Mouse (Mus musculus): ENCODE results near the gene Klhdc8b. TPM values are rescaled to one million over a fixed set of nuclear protein-coding genes. Genes with fewer than 3 reads are reported as not detected.
A peak's percentile ranks its signal among the peaks of the same experiment; 100 is the strongest.

The Klhdc8b gene
- polyA plus RNA-seq, 1 experiment, result 21.0 TPM

GRCm38 (mm10) chr9:108431431-108432067 lies 29.8 kb downstream of the Klhdc8b start:
- Histone ChIP-seq H3K4me1 (replicated peaks; ENCODE audit: control insufficient read depth, insufficient read depth, low read length) (peaks cover 3% of the 10 kb centered on the region; the same call in 1 of the 2 replicates), H3K36me3 (ENCODE audit: control insufficient read depth, insufficient read depth, low read length) (no peaks in the 10 kb centered on the region), H3K4me3 (ENCODE audit: control insufficient read depth, insufficient read depth, low read length) (no peak overlapping the region), H3K27ac (ENCODE audit: control insufficient read depth, insufficient read depth, low read length) (no peak overlapping the region), H3K27me3 (ENCODE audit: control insufficient read depth, insufficient read depth, low read length) (no peaks in the 10 kb centered on the region)
- TF ChIP-seq POLR2A (IDR thresholded peaks at IDR 0.05; ENCODE audit: control insufficient read depth, extremely low read depth, insufficient read depth, low read length, poor library complexity) (no peak), CTCF (IDR thresholded peaks at IDR 0.05; ENCODE audit: borderline replicate concordance, control insufficient read depth, extremely low read depth, insufficient read depth, low read length, poor library complexity) (no peak)
- WGBS, result 67% methylated on average over 32 of the region's 32 CpGs
- DNase-seq, result no peak

- Histone ChIP-seq H3K4me1 (replicated peaks; ENCODE audit: control insufficient read depth, insufficient read depth, low read length) (peaks cover 3% of the 10 kb centered on the region; the same call in 1 of the 2 replicates), H3K27ac (ENCODE audit: control insufficient read depth, insufficient read depth, low read length) (no peak within 1 kb of the TSS), H3K36me3 (ENCODE audit: control insufficient read depth, insufficient read depth, low read length) (no peaks in the 10 kb centered on the region), H3K27me3 (ENCODE audit: control insufficient read depth, insufficient read depth, low read length) (no peaks in the 10 kb centered on the region), H3K4me3 (ENCODE audit: control insufficient read depth, insufficient read depth, low read length) (no peak within 1 kb of the TSS)
- DNase-seq, result no peak
- no peak for TF ChIP-seq CTCF (IDR thresholded peaks at IDR 0.05; ENCODE audit: borderline replicate concordance, control insufficient read depth, extremely low read depth, insufficient read depth, low read length, poor library complexity)
- no peak for TF ChIP-seq POLR2A (IDR thresholded peaks at IDR 0.05; ENCODE audit: control insufficient read depth, extremely low read depth, insufficient read depth, low read length, poor library complexity)
Observed at GRCm38 (mm10) chr9:108428384-108428783, 33.0 kb downstream of the Klhdc8b start, which contains the start of gene Ccdc36. Ccdc36 (minus strand) TSS chr9:108428484.

- Histone ChIP-seq H3K4me1 (replicated peaks; ENCODE audit: control insufficient read depth, insufficient read depth, low read length) (no peaks in the 10 kb centered on the region), H3K36me3 (ENCODE audit: control insufficient read depth, insufficient read depth, low read length) (no peaks in the 10 kb centered on the region), H3K27me3 (ENCODE audit: control insufficient read depth, insufficient read depth, low read length) (no peaks in the 10 kb centered on the region), H3K4me3 (ENCODE audit: control insufficient read depth, insufficient read depth, low read length) (no peak overlapping the region), H3K27ac (ENCODE audit: control insufficient read depth, insufficient read depth, low read length) (no peak overlapping the region)
- no peak for TF ChIP-seq POLR2A (IDR thresholded peaks at IDR 0.05; ENCODE audit: control insufficient read depth, extremely low read depth, insufficient read depth, low read length, poor library complexity)
- TF ChIP-seq CTCF (IDR thresholded peaks at IDR 0.05; ENCODE audit: borderline replicate concordance, control insufficient read depth, extremely low read depth, insufficient read depth, low read length, poor library complexity), result no peak
- WGBS, result 76% methylated on average over 1 of the region's 1 CpGs
- DNase-seq, result peak; percentile 22
Observed at GRCm38 (mm10) chr9:108412221-108412620, 49.2 kb downstream of the Klhdc8b start.

GRCm38 (mm10) chr9:108411381-108411942 lies 49.9 kb downstream of the Klhdc8b start:
- Histone ChIP-seq H3K27me3 (ENCODE audit: control insufficient read depth, insufficient read depth, low read length) (no peaks in the 10 kb centered on the region), H3K36me3 (ENCODE audit: control insufficient read depth, insufficient read depth, low read length) (no peaks in the 10 kb centered on the region), H3K27ac (ENCODE audit: control insufficient read depth, insufficient read depth, low read length) (no peak overlapping the region), H3K4me3 (ENCODE audit: control insufficient read depth, insufficient read depth, low read length) (no peak overlapping the region), H3K4me1 (replicated peaks; ENCODE audit: control insufficient read depth, insufficient read depth, low read length) (no peaks in the 10 kb centered on the region)
- TF ChIP-seq CTCF (IDR thresholded peaks at IDR 0.05; ENCODE audit: borderline replicate concordance, control insufficient read depth, extremely low read depth, insufficient read depth, low read length, poor library complexity) (no peak), POLR2A (IDR thresholded peaks at IDR 0.05; ENCODE audit: control insufficient read depth, extremely low read depth, insufficient read depth, low read length, poor library complexity) (no peak)
- 88% methylated on average over 9 of the region's 9 CpGs for WGBS
- DNase-seq, result no peak

- TF ChIP-seq POLR2A (IDR thresholded peaks at IDR 0.05; ENCODE audit: control insufficient read depth, extremely low read depth, insufficient read depth, low read length, poor library complexity), result no peak
- no peaks in the 10 kb centered on the region; the same call in 1 of the 2 replicates for H3K4me1 ChIP-seq (replicated peaks; ENCODE audit: control insufficient read depth, insufficient read depth, low read length)
- no peak overlapping the region for H3K27ac ChIP-seq (ENCODE audit: control insufficient read depth, insufficient read depth, low read length)
- no peak overlapping the region for H3K4me3 ChIP-seq (ENCODE audit: control insufficient read depth, insufficient read depth, low read length)
- WGBS, result 94% methylated on average over 4 of the region's 4 CpGs
- H3K36me3 ChIP-seq (ENCODE audit: control insufficient read depth, insufficient read depth, low read length), result no peaks in the 10 kb centered on the region
- DNase-seq, result no peak
- H3K27me3 ChIP-seq (ENCODE audit: control insufficient read depth, insufficient read depth, low read length), result no peaks in the 10 kb centered on the region
Observed at GRCm38 (mm10) chr9:108409535-108409934, 51.8 kb downstream of the Klhdc8b start.

GRCm38 (mm10) chr9:108404451-108404850 lies 56.9 kb downstream of the Klhdc8b start:
- no peaks in the 10 kb centered on the region; the same call in 1 of the 2 replicates for H3K4me1 ChIP-seq (replicated peaks; ENCODE audit: control insufficient read depth, insufficient read depth, low read length)

More at GRCm38 (mm10) chr9:108404451-108404850, 56.9 kb downstream of the Klhdc8b start:
- WGBS, result 92% methylated on average over 8 of the region's 8 CpGs
- DNase-seq, result no peak
- TF ChIP-seq CTCF (IDR thresholded peaks at IDR 0.05; ENCODE audit: borderline replicate concordance, control insufficient read depth, extremely low read depth, insufficient read depth, low read length, poor library complexity), result no peak
- no peak for TF ChIP-seq POLR2A (IDR thresholded peaks at IDR 0.05; ENCODE audit: control insufficient read depth, extremely low read depth, insufficient read depth, low read length, poor library complexity)
- Histone ChIP-seq H3K27ac (ENCODE audit: control insufficient read depth, insufficient read depth, low read length) (no peak overlapping the region), H3K27me3 (ENCODE audit: control insufficient read depth, insufficient read depth, low read length) (no peaks in the 10 kb centered on the region), H3K4me3 (ENCODE audit: control insufficient read depth, insufficient read depth, low read length) (no peak overlapping the region), H3K36me3 (ENCODE audit: control insufficient read depth, insufficient read depth, low read length) (no peaks in the 10 kb centered on the region)

All from thymus, adult 2 months (tissue).